Mouse (Mus musculus) ES-E14 (cell line): ENCODE data around the gene Clip1. TPM values are rescaled to one million over a fixed set of nuclear protein-coding genes. Genes with fewer than 3 reads are reported as not detected.

Source experiments
- DNase-seq: peaks from one replicate; pipeline ENCODE4 v3.0.0-alpha.2; 2013; ENCODE audit warnings: low read depth, low spot score
- H3K27ac ChIP-seq: 2 replicates; pipeline ENCODE4 v1.5.1; 2012; ENCODE audit warnings: low read depth, mild to moderate bottlenecking, low read length, moderate library complexity, mixed read lengths; ENCODE audit not compliant: poor library complexity, insufficient read depth, severe bottlenecking
- H3K36me3 ChIP-seq: 2 replicates; pipeline ENCODE4 v1.6.1; 2012; ENCODE audit warnings: mild to moderate bottlenecking, low read length, moderate library complexity, mixed read lengths; ENCODE audit not compliant: control insufficient read depth, poor library complexity, insufficient read depth, severe bottlenecking
- H3K4me1 ChIP-seq, 2 experiments: fragments of 150-350 bp in 1 of 2; sonication (generic) in 1 of 2; 2 replicates each; pipeline ENCODE4 v1.6.1; 2012; ENCODE audit warnings: low read length in 2 of 2, mild to moderate bottlenecking in 1 of 2, mixed read lengths in 1 of 2; ENCODE audit not compliant: control insufficient read depth in 2 of 2, insufficient read depth in 2 of 2, poor library complexity in 1 of 2
- H3K4me3 ChIP-seq, 2 experiments: fragments of 150-350 bp in 1 of 2; sonication (generic) in 1 of 2; 2 replicates each; pipeline ENCODE4 v1.5.1; 2012; ENCODE audit warnings: low read length in 2 of 2, low read depth in 1 of 2, mild to moderate bottlenecking in 1 of 2, mixed read lengths in 1 of 2; ENCODE audit not compliant: insufficient read depth in 1 of 2, poor library complexity in 1 of 2, severe bottlenecking in 1 of 2
- H3K9ac ChIP-seq: 2 replicates; pipeline ENCODE4 v1.6.1; 2012; ENCODE audit warnings: low read depth, mild to moderate bottlenecking, low read length, mixed read lengths; ENCODE audit not compliant: poor library complexity, insufficient read depth, severe bottlenecking
- H3K9me3 ChIP-seq: fragments of 150-350 bp; sonication (generic); 2 replicates; pipeline ENCODE4 v1.6.1; 2012; ENCODE audit warnings: low read depth, mild to moderate bottlenecking, low read length; ENCODE audit not compliant: control insufficient read depth, insufficient read depth
- CHD2 ChIP-seq: IDR thresholded peaks from 2 replicates; pipeline ENCODE4 v1.6.1; 2014; ENCODE audit warnings: mild to moderate bottlenecking, low read depth, low read length, inconsistent platforms
- HCFC1 ChIP-seq: IDR thresholded peaks from 2 replicates; pipeline ENCODE4 v1.6.1; 2012; ENCODE audit warnings: low read length, inconsistent platforms, borderline replicate concordance; ENCODE audit not compliant: insufficient read depth
- MAFK ChIP-seq: IDR thresholded peaks from 2 replicates; pipeline ENCODE4 v1.6.1; 2014; ENCODE audit warnings: mild to moderate bottlenecking, low read depth, low read length, inconsistent platforms; ENCODE audit not compliant: insufficient read depth
- ZC3H11A ChIP-seq: IDR thresholded peaks from 2 replicates; pipeline ENCODE4 v1.6.1; 2012; ENCODE audit warnings: low read depth, mild to moderate bottlenecking, inconsistent platforms, low read length, borderline replicate concordance
- ZNF384 ChIP-seq: IDR thresholded peaks from 2 replicates; pipeline ENCODE4 v1.6.1; 2012; ENCODE audit warnings: low read depth, low read length, inconsistent platforms
- in situ Hi-C, 2 experiments: fragments of 600-800 bp; cut with MboI; formaldehyde crosslinking; loops; one replicate each; pipeline ENCODE4 v1.15.1; 2025; ENCODE audit warnings: low sequenced_read_pairs in 2 of 2, inconsistent platforms in 1 of 2; ENCODE audit not compliant: unreplicated experiment in 2 of 2
- total RNA-seq: library from RNA; depleted of rRNA; stranded (reverse); fragments of 300-350 nt; gene quantifications from 2 replicates; pipeline ENCODE4 v1.2.3, GENCODE M21; 2012

Gene Clip1
- total RNA-seq, 1 experiment = 11.8 TPM

GRCm38 (mm10) chr5:123675221-123675620, 9.2 kb downstream of the Clip1 start:
- Histone ChIP-seq H3K4me3 (no peak overlapping the region), H3K36me3 (no peaks in the 10 kb centered on the region), H3K9ac (no peak overlapping the region), H3K4me1 (no peaks in the 10 kb centered on the region), H3K9me3 (no peaks in the 10 kb centered on the region), H3K27ac (no peak overlapping the region)
- no peak for DNase-seq
- no peak for TF ChIP-seq HCFC1
- TF ChIP-seq MAFK = no peak
- in situ Hi-C loops = no loop called here

DNA sequence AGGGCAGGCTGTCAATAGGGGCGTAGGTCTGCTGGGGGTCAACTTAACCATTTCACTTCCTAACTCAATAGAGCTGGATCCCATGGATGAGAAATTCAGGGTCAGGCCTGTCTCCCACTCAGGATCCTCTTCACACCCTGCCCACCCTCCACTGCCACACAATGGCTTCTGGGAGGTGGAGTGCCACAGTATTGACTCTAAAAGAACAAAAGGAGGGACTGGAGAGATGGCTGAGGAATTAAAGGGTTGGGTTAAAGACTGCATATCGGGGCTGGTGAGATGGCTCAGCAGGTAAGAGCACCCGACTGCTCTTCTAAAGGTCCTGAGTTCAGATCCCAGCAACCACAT, 13.0 kb downstream of the Clip1 start:
- TF ChIP-seq ZC3H11A = no peak
- no peak for TF ChIP-seq MAFK
- no peak for TF ChIP-seq HCFC1
- no peak for TF ChIP-seq CHD2
- no peak for TF ChIP-seq ZNF384
- no peak overlapping the region for H3K4me3 ChIP-seq
- no peaks in the 10 kb centered on the region for H3K9me3 ChIP-seq
- DNase-seq = no peak
- no peaks in the 10 kb centered on the region for H3K4me1 ChIP-seq
- in situ Hi-C loops = no loop called here
- no peaks in the 10 kb centered on the region for H3K36me3 ChIP-seq
- H3K9ac ChIP-seq = no peak overlapping the region
- no peak overlapping the region for H3K27ac ChIP-seq

DNA sequence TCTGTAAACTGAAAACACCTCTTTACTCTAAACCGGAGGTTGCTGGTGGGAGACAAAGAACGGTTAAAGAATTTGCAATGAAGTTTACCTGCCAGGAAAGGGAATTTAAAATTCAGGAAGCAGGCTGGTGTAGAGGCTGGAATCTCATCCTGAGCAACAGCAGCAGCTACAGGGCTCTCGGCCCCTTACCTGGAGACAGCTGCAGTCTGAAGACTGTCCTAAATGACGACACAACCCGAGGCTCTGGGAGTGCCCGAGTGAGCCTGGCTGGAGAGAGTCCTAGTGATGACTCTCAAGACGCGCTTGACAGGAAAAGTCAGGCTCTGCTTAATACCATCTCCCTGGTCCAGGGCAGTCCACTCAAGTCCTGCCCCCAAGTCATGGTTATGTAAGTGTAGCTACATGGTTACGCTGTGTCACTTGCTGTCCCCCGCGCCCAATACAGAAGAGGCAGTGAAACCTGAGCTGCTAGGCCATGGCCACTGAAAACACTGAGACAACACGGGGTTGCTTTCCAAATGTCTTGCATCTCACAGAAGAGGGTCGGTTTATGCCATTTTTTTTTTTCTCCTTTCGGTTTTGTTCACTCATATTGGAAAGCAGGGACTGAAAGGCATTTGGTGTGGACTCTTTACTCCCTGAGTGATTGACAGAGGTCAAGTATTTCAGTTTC, 13.5 kb downstream of the Clip1 start:
- in situ Hi-C loops = no loop called here
- DNase-seq = no peak
- Histone ChIP-seq H3K27ac (no peak overlapping the region), H3K36me3 (no peaks in the 10 kb centered on the region), H3K4me3 (no peak overlapping the region), H3K9ac (no peak overlapping the region), H3K9me3 (no peaks in the 10 kb centered on the region), H3K4me1 (no peaks in the 10 kb centered on the region)
- TF ChIP-seq HCFC1 = no peak
- TF ChIP-seq MAFK = no peak
- TF ChIP-seq ZNF384 = no peak
- no peak for TF ChIP-seq ZC3H11A
- no peak for TF ChIP-seq CHD2

DNA sequence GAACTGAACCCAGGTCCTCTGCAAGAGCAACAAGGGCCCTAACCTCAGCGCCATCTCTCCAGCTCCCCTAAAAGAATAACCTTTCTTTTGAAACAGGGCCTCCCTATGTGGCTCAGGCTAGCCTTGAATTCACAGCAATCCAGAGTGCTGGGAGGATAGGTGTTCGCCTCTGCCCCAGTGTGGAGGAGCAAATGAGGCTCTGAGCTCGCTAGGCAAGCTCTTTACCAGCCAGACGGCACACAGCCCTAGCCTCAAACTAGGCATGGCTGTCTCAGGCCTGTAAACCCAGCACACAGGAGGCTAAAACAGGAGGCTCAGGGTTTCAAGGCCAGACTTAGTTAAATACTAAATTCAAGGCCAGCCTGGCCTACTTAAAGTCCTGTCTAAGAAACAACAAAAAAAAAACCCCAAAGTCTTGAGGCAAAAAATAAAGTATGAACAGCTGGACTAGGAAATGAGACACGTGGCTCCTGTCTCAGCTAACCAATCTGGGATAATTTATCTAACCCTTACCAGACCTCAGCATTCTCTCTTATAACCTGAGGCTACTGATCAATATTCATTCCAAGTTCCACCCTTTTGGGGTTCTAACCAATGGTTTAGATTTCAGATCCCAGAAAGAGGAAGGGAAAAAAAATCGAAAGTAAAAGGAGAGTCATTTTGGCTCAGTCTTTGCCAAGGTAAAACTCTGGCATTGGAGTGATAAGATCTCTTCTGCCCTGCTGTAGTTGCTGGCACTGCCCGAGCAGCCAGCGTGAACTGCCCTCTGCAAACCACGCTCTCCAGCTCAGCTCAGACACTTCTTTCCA, 14.2 kb downstream of the Clip1 start:
- Histone ChIP-seq H3K9ac (no peak overlapping the region), H3K4me3 (no peak overlapping the region), H3K27ac (no peak overlapping the region), H3K36me3 (no peaks in the 10 kb centered on the region), H3K4me1 (no peaks in the 10 kb centered on the region), H3K9me3 (no peaks in the 10 kb centered on the region)
- no peak for TF ChIP-seq MAFK
- TF ChIP-seq CHD2 = no peak
- TF ChIP-seq ZNF384 = no peak
- TF ChIP-seq HCFC1 = no peak
- TF ChIP-seq ZC3H11A = no peak
- in situ Hi-C loops = no loop called here
- no peak for DNase-seq
